Mouse (Mus musculus): ENCODE measurements around the gene Snrpa1.

Gene Snrpa1

DNA sequence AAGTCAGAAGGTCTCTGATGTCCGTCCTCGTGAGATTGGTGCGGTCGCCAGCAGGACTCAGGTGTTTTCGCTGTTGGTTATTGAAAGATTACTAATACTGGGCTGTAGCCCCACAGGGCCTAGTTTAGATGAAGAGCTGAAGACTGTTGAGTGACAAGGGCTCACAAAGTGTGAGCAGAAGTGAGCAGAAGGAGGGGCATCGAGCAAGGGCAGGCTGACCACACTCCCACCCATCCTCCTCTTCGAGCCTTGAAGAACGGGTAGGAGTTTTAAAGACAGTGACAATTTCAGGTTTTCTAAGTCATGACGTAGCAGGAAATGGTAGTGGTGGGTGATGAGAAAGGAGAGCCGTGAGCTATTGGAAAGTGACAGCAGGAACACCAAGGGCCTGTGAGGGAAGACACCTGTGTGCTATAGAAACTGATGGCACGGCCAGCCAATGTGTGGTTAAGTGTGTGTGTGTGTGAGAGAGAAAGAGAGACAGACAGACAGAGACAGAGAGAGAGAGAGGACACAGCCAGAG, 57.1 kb downstream of the Snrpa1 start:
- no peak for DNase-seq

- no peak for DNase-seq
These were observed 58.2 kb downstream of the Snrpa1 start for GRCm38 (mm10) chr7:66116906-66117482.

DNA sequence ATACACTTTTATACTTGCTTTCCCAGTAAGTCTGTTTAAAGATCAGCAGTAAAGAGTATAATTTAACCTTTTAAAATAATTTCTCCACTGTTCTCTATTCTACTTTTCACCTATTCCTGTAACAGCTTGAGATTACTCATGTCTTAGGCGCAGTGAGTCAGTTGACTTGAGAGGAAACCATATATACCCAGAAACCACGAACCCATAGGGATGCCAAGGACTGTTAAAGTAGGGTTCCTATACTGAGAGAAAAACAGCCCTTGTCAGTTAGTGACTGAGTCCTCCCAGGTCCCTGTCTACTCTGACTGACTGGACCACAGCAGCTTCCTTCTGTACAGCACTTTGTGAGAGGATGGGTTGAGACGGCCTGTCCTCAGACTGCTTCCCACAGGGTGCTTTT, 59.2 kb downstream of the Snrpa1 start:
- DNase-seq = no peak

- no peak for DNase-seq
These were observed 60.0 kb downstream of the Snrpa1 start for GRCm38 (mm10) chr7:66118796-66119195.

DNA sequence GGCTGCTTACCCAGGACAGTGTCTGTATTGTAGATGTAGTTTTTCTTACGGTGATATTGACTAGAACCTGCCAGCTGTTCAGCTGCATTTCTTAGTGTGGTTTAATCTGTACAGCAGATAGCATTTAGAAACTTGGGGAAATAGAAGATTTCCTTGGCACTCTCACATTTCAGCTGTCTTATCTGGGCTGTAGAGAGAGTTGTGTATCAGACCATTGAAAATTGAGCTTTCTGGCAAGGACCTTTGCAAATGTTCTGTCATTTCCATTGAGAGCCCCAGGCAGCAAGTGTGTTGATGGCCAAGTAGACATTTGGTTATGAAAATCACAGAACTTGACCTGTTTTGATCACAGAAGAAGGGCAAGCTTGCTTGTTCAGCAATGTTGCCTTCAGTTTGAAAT, 61.3 kb downstream of the Snrpa1 start:
- DNase-seq = no peak

DNA sequence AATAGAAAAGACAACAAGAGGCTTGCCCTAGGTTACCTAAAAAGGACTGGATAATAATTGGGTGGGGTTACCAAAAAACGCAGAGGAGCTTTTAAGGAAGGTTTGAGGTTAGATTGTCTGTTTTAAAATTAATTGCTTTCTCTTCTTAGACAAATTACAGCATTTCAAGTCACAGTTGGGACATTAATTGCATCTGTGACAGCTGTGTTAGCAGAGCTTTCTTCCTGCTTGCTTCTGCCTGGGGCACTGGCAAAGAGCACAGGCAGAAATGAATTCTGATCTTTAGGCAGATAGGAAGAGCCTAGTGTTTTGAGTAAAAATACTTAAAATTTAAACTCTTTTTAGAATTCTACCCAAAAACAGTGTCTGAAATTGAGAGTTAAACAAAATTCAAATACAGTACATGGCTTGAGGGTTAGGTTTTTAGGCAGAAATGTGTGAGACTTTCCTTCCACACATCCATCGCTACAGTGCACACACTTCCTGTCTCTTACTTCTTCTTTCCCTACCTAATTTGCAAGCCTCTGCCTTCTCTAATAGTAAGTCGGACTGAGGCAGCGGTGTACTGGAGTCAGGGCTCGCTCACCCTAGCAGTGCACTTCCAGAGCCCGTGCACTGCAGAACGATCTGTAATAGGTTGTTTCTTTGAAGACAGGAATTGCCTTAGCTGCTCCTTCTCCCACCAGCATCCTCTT, 62.0 kb downstream of the Snrpa1 start:
- no peak for DNase-seq
